Mouse (Mus musculus): ENCODE data around the gene Anapc16. TPM values are rescaled to one million over a fixed set of nuclear protein-coding genes. Genes with fewer than 3 reads are reported as not detected.
A peak's percentile ranks its signal among the peaks of the same experiment; 100 is the strongest.

Gene Anapc16
- polyA plus RNA-seq, 1 experiment from 2014 or later: 86.4 TPM

DNA sequence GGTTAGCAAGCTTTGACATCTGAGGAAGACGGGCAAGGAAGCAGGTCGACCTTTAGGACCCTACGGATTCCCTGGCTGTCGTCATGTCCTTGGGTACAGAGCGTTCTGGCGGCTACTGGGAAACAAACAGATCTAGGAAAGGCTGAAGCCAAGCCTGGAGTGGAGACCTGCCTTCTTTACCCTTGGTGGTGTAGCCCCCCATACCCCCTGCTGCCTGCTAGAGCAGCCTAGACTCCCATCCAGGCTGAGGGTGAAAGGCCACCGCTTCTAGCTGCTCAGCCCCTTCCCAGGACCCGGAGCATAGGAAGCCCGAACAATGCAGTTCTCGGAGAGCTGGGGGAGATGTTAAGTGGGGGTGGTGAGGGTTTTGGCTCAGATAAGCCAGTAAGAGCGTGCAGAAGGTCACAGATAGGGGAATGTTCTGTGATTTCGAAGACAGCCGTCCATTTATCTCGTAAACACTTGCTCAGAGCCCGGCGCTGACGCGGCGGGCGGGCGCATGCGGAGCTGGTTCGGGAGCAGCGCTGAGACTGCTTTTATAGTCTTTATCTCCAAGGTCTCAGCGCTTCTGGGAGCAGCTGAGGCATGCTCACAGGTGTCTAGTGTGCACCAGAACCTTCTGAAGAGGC is 33.0 kb downstream of the Anapc16 start:
- H3K4me3 ChIP-seq (ENCODE audit: low read depth, low read length): peak overlapping the region; percentile 40
- TF ChIP-seq CTCF (IDR thresholded peaks at IDR 0.05; ENCODE audit: low read depth): no peak
- peak; percentile 92 for TF ChIP-seq EP300 (optimal IDR thresholded peaks at IDR 0.05)
- H3K9me3 ChIP-seq (ENCODE audit: control insufficient read depth, low read length): no peaks in the 10 kb centered on the region
- H3K27me3 ChIP-seq (ENCODE audit: control insufficient read depth, insufficient read depth, low read length): no peaks in the 10 kb centered on the region
- ATAC-seq (ENCODE audit: low FRiP score, low TSS enrichment): peak; percentile 71
- peak overlapping the region; percentile 95 for H3K27ac ChIP-seq (replicated peaks)
- H3K9ac ChIP-seq (ENCODE audit: low read length): peak overlapping the region; percentile 81
- 3% methylated on average over 25 of the region's 25 CpGs for WGBS
- H3K36me3 ChIP-seq (ENCODE audit: control insufficient read depth, insufficient read depth, low read length): no peaks in the 10 kb centered on the region
- peak overlapping the region; percentile 65 for H3K4me2 ChIP-seq (replicated peaks; ENCODE audit: low read depth)
- peaks cover 29% of the 10 kb centered on the region for H3K4me1 ChIP-seq (replicated peaks; ENCODE audit: control insufficient read depth, insufficient read depth)
- DNase-seq (ENCODE audit: low spot score): peak; percentile 73

DNA sequence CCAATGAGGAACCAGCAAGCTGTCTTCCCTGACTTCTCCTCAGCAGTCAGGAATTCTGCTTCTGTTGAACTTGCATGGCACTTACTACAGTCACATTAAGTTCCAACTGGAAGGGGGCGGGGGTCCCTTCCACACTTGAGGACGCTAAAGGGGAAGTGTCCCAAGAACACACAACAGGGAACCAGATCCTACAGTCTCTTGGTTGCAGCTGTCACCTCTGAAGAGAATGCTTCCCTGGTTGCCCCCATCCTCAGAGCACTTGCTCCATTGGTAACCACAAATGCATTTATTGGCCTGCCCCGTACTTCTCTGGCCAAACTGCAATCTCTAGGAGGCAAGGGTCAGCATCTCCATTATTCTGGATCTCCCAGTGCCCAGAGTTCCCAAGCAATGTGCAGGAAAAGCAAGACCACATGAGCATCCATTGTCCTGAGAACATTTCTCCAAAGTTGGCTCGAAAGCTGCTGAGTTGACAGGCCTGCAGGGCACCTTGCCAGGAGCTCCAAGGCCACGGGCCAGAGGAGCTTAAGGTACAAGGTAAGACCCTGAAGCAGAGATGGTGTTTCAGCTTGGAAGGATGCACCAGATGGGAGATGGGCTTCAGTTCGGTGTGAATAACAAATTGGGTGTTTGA is 35.5 kb downstream of the Anapc16 start:
- ATAC-seq (ENCODE audit: low FRiP score, low TSS enrichment) (no peak), DNase-seq (ENCODE audit: low spot score) (no peak)
- Histone ChIP-seq H3K27me3 (ENCODE audit: control insufficient read depth, insufficient read depth, low read length) (no peaks in the 10 kb centered on the region), H3K4me2 (replicated peaks; ENCODE audit: low read depth) (no peak overlapping the region), H3K36me3 (ENCODE audit: control insufficient read depth, insufficient read depth, low read length) (no peaks in the 10 kb centered on the region), H3K4me1 (replicated peaks; ENCODE audit: control insufficient read depth, insufficient read depth) (peaks cover 19% of the 10 kb centered on the region), H3K9me3 (ENCODE audit: control insufficient read depth, low read length) (no peaks in the 10 kb centered on the region), H3K4me3 (ENCODE audit: low read depth, low read length) (no peak overlapping the region), H3K9ac (ENCODE audit: low read length) (no peak overlapping the region), H3K27ac (replicated peaks) (0 out of 2 replicates have a peak overlapping the region, but pooled peaks have one; percentile 13)
- TF ChIP-seq EP300 (optimal IDR thresholded peaks at IDR 0.05) (no peak), CTCF (IDR thresholded peaks at IDR 0.05; ENCODE audit: low read depth) (no peak)
- WGBS: 69% methylated on average over 6 of the region's 6 CpGs

DNA sequence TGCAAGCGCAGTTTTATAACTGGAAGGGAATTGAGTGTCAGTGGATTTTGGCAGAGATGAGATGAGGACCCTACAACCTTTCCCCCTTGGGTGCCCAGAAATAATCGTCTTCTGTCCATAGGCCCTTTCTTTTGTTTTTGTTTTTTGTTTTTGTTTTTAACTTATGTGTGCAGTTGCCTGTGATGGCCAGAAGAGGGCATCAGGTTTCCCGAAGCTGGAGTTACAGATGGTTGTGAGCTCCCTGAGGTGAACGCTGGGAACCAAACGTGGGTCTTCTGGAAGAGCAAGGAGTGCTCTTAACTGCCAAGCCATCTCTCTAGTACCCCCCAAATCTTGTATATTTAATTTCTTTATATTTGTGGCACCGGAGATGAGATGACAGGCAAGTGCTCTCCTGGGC is 36.2 kb downstream of the Anapc16 start:
- WGBS: 95% methylated on average over 6 of the region's 6 CpGs
- Histone ChIP-seq H3K4me2 (replicated peaks; ENCODE audit: low read depth) (no peak overlapping the region), H3K4me3 (ENCODE audit: low read depth, low read length) (no peak overlapping the region), H3K36me3 (ENCODE audit: control insufficient read depth, insufficient read depth, low read length) (no peaks in the 10 kb centered on the region), H3K27me3 (ENCODE audit: control insufficient read depth, insufficient read depth, low read length) (no peaks in the 10 kb centered on the region), H3K4me1 (replicated peaks; ENCODE audit: control insufficient read depth, insufficient read depth) (peaks cover 18% of the 10 kb centered on the region), H3K27ac (replicated peaks) (no peak overlapping the region), H3K9ac (ENCODE audit: low read length) (no peak overlapping the region), H3K9me3 (ENCODE audit: control insufficient read depth, low read length) (no peaks in the 10 kb centered on the region)
- ATAC-seq (ENCODE audit: low FRiP score, low TSS enrichment) (no peak), DNase-seq (ENCODE audit: low spot score) (no peak)
- TF ChIP-seq CTCF (IDR thresholded peaks at IDR 0.05; ENCODE audit: low read depth) (peak; percentile 37; the same call in 1 of the 2 replicates), EP300 (optimal IDR thresholded peaks at IDR 0.05) (no peak)

DNA sequence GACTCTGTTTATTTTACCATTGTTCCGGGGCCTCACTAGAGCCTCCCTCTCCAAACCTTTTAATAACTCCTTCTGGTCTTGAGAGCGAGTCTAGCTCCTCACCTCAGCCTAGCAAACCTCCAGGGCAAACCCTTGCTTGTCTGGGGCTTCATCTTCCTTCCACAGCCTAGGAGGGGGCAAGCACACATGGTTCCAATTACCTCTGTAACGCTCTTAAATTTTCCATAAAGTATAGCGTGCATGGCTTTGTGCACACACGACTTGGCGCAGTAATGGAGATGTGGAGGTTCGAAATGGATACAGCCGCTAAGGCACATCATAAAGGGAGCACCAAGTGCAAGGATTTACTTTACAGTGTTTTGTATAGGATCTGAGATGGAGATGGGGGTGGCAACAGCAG is 37.1 kb downstream of the Anapc16 start:
- no peak overlapping the region for H3K4me2 ChIP-seq (replicated peaks; ENCODE audit: low read depth)
- H3K9me3 ChIP-seq (ENCODE audit: control insufficient read depth, low read length): no peaks in the 10 kb centered on the region
- H3K9ac ChIP-seq (ENCODE audit: low read length): peak overlapping the region; percentile 47
- H3K27ac ChIP-seq (replicated peaks): peak overlapping the region; percentile 87
- DNase-seq (ENCODE audit: low spot score) (no peak), ATAC-seq (ENCODE audit: low FRiP score, low TSS enrichment) (no peak)
- no peak overlapping the region for H3K4me3 ChIP-seq (ENCODE audit: low read depth, low read length)
- no peak for TF ChIP-seq EP300 (optimal IDR thresholded peaks at IDR 0.05)
- no peaks in the 10 kb centered on the region for H3K36me3 ChIP-seq (ENCODE audit: control insufficient read depth, insufficient read depth, low read length)
- H3K4me1 ChIP-seq (replicated peaks; ENCODE audit: control insufficient read depth, insufficient read depth): peaks cover 17% of the 10 kb centered on the region
- no peaks in the 10 kb centered on the region for H3K27me3 ChIP-seq (ENCODE audit: control insufficient read depth, insufficient read depth, low read length)
- WGBS: 65% methylated on average over 8 of the region's 8 CpGs

DNA sequence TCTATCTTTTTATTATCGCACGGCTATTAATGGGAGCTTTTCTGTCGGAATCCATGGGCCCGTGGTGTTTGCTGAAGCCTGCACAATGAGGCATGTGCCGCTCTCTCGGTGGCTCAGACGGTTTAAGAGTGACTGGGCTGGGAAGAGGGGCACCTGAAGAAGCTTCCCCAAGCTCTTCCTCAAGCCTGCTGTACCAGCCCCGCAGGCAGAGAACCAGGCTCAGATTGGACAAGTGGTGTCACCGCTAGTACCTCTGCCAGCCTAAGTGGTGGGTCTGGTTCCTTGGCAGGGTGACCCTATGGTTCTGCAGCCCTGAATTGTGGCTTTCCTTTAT is 37.6 kb downstream of the Anapc16 start:
- peak overlapping the region; percentile 87 for H3K27ac ChIP-seq (replicated peaks)
- peaks cover 13% of the 10 kb centered on the region for H3K4me1 ChIP-seq (replicated peaks; ENCODE audit: control insufficient read depth, insufficient read depth)
- no peaks in the 10 kb centered on the region for H3K27me3 ChIP-seq (ENCODE audit: control insufficient read depth, insufficient read depth, low read length)
- TF ChIP-seq EP300 (optimal IDR thresholded peaks at IDR 0.05) (no peak), CTCF (IDR thresholded peaks at IDR 0.05; ENCODE audit: low read depth) (no peak)
- H3K4me2 ChIP-seq (replicated peaks; ENCODE audit: low read depth): no peak overlapping the region; the same call in 1 of the 2 replicates
- H3K4me3 ChIP-seq (ENCODE audit: low read depth, low read length): no peak overlapping the region
- H3K9ac ChIP-seq (ENCODE audit: low read length): peak overlapping the region; percentile 47
- no peaks in the 10 kb centered on the region for H3K36me3 ChIP-seq (ENCODE audit: control insufficient read depth, insufficient read depth, low read length)
- ATAC-seq (ENCODE audit: low FRiP score, low TSS enrichment) (no peak), DNase-seq (ENCODE audit: low spot score) (no peak)
- no peaks in the 10 kb centered on the region for H3K9me3 ChIP-seq (ENCODE audit: control insufficient read depth, low read length)
- WGBS: 39% methylated on average over 9 of the region's 9 CpGs

Data from stomach, postnatal 0 days (tissue).